Mouse (Mus musculus) MEL-GATA-1-ER (cell line): ENCODE results near the gene Tmem184b.
A peak's percentile ranks its signal among the peaks of the same experiment; 100 is the strongest.

Experiments
- DNase-seq: peaks from one replicate; pipeline ENCODE4 v3.0.0-alpha.2; 2012; ENCODE audit warnings: low read depth; ENCODE audit errors: extremely low read depth

Tmem184b gene

DNA sequence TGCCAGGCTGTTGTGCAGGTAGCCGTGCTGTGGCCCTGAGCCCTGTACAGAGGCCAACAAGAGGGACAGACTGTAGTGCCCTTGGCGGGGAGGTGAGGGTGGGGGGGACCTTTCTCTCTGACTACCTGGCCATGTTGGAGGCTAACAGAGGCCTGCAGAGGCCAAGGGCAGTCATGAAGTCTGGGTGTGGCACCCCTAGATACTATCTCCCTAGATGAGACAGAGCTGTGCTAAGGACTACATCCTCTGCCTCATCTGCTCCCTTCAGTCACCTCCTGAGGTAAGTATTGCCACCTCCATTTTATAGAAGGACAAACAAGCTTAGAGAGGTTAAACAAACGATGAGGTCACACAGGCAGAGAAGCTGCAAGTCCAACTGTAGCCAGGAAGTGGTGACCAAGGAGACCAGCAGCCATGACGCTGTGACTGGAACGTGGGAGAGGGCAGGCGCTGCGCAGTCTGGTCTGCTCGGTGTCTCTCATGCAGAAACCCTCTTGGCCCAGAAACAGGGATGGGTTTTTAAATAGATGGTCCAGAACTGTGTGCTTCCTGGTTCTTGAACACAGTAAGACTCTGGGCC is 34.4 kb downstream of the Tmem184b start:
- no peak for DNase-seq

DNA sequence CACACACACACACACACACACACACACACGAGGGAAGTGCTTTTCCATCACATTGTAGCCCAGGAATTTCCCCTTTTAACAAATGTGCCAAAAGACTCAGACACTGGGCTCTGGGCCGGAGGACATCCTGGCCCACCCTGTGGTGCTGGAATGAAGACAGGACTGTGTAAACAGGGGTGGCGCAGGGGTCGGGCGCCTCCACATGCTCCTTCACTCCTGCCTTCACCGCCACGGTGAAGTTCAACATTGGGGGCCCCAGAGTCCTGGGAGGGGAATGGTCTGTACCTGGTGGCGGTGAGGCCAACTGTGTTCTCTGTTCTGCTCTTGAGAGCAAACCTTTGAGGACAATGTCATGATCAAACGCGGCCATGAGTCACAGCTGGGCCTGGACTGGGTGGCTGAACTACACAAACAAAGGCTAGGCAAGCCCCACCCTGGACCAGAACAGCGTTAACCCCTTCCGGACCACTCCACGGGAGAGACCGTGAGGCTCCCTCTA is 35.0 kb downstream of the Tmem184b start:
- DNase-seq, result no peak

DNA sequence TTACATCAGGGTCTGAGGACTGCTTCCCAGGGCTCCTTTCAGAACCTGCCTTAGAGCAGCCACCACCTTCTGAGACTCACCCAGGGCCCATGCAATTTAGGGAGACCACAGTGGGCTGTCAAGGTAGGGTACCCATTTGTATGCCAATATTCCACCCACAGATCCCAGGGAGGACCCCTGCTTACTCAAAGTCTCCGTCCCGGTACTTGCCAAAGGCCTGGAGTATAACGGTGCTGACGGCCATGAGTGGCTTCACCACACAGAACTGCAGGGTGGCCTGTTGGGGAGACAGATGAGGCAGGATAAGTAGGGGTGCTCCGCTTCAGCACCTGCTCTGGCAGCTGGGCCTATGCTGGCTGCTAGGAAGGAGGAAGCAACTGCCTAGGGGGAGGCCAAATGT is 37.0 kb downstream of the Tmem184b start:
- DNase-seq, result no peak

DNA sequence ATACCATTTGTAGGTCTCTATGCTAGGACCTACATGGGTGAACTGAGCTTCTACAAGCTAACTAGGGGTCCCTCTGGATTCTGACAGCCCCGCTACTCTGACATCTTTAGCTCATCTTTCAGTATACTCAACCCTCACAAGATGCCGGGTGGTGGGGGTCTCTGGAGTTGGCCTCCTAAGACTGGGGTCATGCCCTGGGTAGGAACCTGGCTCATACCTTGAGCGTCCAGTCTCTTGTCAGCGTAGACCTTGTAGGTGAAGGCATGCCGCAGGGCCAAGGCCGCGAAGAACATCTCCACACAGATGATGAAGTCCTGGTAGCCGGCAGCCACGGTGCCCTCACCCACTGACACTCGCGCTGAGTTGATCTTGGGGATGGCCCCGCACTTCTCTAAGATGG is 38.3 kb downstream of the Tmem184b start:
- DNase-seq, result no peak

DNA sequence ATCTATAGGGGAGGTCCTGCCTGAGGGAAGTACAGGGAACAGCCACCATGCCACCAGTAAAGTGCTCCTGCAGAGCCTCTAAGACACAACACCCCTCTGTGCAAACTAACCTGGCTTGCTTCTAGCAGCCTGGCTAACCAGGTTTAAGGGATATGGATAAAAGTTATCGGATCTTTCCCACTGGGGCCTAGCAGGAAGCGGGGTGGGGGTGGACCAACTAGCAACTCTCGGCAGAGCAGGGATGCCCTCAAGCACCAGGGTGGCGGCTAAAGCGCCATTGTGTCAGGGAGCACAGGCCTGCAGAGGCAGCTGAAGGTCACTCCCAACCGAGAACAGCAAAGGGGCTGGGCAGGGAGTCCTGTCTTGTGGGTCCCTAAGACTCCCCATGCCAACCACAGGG is 39.2 kb downstream of the Tmem184b start:
- no peak for DNase-seq

DNA sequence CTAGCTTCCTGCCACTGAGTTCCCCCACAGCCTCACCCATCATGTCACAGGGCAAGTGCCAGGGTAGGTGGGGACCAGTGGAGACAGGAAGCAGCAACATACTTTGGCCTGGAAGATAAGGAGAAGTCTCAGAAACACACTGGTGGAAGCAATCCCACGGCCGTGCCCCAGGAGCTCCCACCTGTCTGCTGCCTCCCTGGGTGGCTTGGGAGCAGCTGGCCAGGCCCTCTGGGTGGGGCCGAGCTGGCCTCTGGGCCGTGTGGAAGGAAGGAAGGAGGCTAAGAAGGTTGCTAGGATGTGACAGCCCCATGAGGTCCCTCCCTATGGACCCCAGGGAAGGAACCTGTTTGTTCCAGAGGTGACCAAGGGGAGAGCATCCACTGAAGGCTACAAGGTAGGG is 42.3 kb downstream of the Tmem184b start:
- no peak for DNase-seq

DNA sequence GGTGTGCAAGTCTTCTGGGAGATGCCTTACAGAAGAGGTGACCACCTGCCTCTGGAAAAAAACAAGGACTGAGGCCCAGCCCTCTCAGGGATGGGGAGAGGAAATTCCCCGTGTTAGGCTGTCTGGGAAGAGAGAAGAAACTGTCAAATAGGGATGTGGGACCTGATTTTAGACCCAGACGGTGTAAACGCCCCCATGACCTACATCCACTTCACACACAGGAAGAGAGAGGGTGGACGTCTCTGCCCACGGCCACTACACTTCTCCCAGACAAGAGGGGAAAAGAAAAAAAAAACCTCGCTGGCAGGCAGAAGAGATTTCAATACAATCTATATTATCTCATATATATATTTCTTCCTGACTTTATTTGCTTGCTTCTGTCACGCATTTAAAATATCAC is 43.0 kb downstream of the Tmem184b start:
- no peak for DNase-seq

DNA sequence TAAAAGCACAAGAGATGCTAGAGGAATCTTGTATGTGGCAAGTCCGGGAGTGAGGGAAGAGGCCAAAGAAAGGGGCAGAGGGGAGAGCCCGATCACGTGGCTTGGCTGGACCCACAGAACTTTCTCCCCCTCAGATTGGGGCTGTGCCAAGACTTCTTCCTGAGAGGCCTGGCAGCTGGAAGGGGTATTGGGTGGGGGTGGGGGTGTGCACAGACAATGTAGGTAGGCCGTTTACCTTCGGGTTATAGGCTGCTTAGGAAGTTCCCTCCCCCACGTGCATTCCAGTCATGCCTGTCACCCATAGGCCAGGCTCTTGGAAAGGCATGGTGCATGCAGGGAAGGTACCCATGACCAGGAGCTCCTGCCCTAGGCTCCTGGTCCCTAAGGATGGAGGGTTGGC is 43.4 kb downstream of the Tmem184b start:
- DNase-seq, result no peak

DNA sequence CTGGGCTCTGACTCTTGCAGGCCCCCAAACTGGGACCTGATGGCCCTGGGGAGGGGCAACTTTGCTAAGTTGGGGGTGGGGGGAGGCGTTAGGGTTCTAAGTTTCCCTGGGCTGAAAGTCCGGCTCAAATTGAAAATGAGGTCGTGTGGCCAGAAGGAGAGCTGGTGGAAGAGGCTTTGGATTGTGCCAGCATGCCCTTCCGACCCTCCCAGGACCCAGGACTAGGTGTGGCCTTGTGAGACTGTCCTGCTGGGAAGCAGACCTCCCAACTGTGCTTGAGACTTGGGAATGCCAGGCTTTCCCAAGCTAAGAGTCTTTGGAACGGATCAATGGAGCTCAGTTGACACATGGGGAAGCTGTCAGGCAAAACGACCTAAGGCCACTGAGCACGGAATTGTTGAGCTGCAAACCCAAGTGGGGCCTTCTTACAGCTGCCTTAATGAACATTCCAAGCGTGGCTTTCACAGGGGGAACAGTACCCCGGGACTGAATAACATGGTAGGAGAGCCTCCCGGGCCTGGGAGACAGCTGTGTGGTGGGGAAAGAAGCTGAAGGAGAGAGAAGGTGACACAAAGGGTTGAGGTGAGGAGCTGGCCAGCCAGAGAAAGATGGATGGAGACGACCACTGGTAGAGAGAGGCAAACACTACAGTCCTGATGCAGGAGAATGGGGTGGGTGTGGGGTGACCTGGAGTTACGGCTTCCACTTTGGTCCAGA is 45.2 kb downstream of the Tmem184b start:
- no peak for DNase-seq

DNA sequence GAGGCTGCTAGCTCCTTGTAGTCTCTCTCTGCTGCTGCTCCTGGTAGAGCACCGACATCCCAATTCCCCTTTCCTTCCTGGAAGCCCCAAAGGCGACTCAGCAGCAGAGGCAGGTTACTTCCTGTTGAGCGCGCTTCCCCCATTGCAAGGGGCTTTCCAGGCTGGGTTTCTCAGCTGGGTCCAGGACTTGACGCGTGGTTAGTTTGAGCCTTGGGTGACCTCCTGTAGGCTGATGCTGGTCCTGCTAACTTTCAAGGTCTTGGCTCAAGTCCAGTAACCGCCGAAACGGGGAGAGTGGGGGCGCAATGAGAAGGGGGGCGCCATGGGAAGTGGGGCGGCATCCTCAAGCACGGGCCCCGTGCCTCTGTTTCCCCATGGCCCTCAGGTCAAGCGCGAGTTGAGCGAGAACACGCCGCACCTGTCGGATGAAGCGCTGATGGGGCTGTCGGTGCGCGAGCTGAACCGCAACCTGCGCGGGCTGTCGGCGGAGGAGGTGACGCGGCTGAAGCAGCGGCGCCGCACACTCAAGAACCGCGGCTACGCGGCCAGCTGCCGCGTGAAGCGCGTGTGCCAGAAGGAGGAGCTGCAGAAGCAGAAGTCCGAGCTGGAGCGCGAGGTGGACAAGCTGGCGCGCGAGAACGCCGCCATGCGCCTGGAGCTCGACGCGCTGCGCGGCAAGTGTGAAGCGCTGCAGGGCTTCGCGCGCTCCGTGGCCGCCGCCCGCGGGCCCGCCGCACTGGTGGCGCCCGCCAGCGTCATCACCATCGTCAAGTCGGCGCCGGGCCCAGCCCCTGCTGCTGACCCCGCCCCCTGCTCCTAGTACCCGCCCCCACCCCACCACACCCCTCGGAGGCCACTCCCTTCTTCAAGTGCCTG is 46.1 kb downstream of the Tmem184b start:
- DNase-seq, result no peak

DNA sequence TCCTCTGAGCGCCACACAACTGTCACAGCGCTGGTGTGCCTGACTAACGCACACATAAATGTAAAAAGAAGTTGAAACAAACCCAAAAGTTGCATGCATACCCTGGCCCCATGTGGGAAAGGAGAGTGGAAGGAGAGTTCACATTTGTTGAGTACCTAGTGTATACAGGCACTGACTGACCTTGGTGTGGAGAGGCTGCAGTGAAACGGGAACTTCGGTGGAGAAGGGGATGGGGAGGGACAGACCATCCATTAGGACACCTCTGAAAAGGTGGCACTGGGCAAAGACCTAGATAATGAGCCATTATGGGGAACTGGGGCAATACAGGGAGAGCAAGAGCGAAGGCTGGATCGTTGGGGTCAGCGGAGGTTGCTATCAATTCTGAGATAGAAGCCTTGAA is 46.9 kb downstream of the Tmem184b start:
- no peak for DNase-seq

DNA sequence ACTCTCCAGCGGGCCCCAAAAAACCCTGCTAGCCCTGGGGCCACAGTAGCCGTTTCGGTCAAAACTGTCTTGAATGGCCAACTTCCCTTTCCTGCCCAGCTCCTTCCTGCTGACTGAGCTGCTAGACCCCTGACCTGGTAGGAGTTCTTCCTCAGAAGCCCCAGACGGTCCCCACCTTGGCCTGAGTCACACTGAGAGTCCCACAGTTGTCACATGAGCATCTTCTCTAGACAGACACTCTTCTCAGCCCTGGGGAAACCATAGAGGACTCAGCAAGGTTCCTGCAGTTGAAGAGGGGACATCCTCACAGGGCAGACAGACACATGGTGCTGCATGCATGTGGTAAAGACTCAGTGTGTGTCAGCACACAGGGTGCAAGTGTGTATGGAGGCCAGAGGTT is 48.8 kb downstream of the Tmem184b start:
- DNase-seq, result no peak

DNA sequence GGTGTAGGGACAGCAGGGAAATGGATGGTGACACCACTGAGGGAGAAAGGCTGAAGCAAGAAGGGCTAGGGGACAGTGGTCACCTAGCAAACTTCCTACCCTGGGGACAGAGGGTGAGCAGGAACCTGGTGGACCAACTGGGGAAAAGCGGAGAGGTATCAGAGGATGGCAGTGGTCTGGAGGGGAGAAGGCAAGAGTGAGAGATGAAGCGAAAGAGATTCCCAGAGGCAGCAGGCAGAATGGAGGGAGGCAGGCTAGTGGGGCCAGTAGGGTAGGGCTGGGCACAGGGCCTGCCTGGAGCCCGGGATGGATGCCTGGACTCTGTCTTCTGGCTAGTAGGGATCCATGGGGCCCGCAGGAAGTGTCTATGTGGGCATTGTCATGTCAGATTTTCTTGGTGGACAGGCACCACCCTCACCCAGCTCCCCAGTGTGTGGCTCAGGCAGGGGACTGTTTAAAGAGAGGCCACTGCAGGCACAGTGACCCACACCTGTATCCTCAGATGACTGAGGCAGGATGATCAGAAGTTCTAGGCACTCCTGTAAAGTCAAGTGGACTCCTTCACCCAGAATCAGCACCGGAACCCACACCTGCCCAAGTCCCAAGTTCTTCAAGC is 49.6 kb downstream of the Tmem184b start:
- no peak for DNase-seq

DNA sequence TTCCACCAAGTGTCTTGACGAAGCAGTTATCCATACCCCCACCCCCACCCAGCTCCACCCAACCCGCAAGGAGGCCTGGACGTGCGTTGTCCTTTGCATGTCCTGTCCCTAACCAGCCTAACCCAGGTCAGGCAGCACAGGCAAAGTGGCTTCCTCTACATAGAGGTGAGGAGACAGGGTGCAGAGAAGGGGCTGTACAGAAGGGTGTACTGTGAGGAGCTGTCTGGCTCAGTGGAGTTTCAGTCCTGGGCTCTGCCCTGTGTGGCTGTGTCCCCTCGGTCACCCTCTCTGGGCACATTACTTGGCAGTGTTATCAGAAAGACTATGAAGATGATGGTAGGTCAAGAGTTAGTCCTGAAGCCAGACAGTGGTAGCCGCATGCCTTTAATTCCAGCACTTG is 50.9 kb downstream of the Tmem184b start:
- DNase-seq, result no peak

DNA sequence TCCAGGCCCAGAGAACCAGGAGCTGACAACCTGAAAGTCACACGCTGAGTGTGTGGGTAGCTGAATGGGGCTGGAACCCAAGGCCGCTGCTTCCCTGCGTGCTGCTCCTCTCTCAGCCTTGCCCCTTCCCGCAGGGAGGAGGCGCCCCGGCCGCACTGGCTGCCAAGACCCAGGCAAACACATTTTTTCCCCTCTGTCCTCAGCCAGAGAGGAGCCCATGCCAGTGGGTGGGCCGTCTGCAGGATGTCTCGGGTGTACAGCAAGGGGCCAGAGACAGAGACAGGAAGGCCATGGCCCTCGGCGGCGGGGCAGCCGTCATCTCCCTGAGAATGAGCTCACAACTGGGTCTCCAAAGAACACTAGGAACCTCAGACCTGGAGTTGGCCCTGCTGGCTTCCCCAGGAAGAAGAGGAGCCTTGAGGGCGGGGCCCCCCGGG is 52.0 kb downstream of the Tmem184b start:
- DNase-seq, result no peak

DNA sequence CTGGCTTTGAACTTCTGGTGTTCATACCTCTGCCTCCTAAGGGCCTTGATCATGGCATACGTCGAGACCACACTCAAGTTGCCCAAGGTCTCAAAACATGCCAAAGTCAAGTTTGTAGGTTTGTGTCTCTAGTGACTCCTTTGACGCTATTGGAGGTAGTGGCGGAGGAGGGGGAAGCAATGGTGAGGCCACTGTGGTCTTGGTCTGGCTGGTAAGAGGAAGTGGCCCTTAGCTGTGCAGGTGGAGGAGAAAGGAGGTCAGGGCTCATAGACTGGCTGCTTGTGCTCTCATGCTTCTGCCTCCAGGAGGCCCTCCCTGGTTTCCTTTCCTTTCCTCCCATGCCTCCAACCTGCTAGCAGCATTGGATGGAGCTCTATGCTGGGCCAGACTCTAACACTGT is 52.5 kb downstream of the Tmem184b start:
- DNase-seq, result no peak

DNA sequence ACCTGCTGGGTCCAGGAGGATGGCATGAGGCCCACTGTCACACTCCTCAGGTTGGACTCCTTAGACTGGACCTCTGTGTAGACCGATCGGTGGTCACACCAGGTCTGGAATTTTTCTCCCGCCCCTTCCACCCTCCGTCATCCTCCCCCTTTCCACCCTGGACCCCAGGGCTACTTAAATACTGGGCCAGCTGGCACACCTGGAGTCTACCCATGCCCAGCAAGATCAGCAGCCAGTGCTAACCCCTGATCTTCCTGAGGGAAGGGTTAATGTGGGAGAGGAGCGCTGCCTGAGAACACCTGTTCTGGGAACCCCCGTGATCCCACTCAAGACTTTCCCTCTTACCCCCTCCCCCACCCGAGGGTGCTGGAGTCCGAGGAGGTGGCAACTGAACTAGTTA is 54.7 kb downstream of the Tmem184b start:
- no peak for DNase-seq

DNA sequence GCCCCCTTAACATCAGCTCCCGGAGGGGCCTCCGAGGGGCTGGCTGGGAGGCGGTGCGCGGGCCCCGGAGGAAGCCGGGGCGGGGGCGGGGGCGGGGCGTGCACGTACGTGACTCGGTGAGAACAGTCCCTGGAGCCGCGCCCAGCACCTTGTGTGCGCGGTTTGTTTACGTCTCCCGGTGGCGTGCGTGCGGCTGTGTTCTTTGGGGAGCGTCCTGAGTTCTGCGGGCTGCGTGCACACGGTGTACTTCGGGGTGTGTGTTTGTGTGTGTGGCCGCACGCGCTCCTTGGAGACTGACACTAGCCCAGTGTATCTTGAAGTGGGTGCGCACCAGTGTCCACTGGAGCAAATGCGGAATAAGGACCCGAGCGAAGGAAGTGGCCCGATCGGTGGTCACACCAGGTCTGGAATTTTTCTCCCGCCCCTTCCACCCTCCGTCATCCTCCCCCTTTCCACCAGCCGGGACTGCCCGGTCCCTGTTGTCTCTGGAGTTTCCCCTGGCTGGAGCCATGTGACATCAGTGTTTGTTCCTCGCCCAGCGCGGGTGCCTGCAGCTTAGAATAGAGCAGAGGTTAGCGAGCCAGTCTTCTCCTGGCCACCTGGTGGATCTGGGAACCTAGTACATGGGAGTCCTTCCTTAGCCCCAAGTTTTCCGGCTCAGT is 55.4 kb downstream of the Tmem184b start:
- peak; percentile 51 for DNase-seq

DNA sequence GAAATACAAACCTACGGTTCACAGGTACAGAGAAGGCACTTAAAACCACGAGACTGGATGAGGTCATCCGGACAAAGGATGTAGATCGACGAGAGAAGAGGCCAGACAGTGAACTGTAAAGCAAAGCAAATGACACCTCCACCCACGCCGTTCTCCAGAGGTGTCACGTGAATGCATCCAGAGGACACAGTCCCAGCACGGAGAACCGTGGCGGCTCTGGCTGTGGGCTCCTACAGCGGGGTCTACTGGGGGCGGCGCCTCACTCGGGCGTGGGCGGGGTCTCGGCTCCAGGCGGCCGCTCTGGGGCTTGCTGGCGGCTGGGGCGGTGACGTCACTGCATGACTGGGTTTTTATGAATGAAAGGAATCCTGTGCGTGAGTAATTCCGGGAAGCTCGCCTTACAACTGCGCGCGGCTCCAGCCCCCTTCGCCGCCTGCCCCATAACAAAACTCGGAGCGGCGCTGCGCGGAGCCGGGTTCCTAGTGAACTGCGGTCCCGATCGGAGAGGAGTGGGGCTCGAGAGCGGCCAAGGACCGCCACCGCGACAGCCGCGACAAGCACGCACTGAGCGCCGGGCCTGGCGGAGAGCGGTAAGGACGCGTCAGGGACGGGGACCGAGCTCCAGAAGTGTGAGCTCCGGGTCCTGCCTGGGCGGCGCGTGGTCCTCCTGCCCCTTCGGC is 56.1 kb downstream of the Tmem184b start:
- peak; percentile 66 for DNase-seq

DNA sequence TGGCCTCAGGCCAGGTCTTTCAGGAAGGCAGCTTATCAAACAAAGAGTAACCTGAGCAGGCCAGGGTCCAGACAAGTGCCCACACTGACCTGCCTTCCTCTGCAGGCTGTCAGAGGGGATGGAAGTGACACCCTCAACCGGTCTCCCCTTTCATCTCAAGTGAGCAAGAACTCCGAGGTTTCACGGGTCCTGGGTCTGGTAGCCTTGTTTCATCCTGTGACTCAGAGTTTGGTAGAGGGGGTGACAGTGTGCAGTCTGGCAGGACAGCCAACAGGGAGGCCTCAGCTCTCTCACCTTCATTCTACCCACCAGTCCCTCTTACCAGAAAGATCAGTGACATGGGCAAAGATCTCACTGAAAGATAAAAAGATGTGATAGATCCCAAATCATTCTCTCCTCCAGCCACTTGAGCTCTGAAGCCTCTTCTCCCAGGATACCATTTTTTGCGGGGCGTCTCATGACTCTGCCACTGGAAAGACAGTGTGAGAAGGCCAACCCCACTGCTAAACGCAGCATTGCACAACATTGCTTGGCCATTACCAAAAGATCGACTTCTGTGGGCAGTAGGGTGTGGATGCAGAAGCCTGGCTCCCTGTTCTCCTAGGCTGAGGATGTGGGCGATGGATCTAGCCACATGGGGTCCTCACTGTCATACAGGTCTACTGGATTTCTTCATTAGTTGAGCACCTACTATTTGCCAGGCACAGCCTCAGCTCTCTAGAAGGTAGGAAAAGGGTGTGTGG is 57.1 kb downstream of the Tmem184b start, which contains the start of gene Maff:
Maff (plus strand) TSS at position 571 of the 743 bp plus-strand sequence.
- no peak for DNase-seq
